Mouse (Mus musculus) C2C12 (cell line): ENCODE data around the gene Zfp131.
"Not testable (repeated sequence)": the region's sequence is repeated elsewhere in the genome, so short reads cannot be mapped to it uniquely, and the experiment has no call there.

Experiments used
- CEBPB ChIP-seq: IDR thresholded peaks from one replicate; pipeline ENCODE4 v1.6.1; 2011; ENCODE audit warnings: low read depth, mild to moderate bottlenecking, control low read depth, moderate library complexity
- CTCF ChIP-seq: IDR thresholded peaks from one replicate; pipeline ENCODE4 v1.5.1; 2011; ENCODE audit not compliant: control insufficient read depth, insufficient read depth, insufficient read length
- FOSL1 ChIP-seq: IDR thresholded peaks from one replicate; pipeline ENCODE4 v1.8.0; 2011; ENCODE audit warnings: mild to moderate bottlenecking, low read length; ENCODE audit not compliant: poor library complexity, insufficient read depth, severe bottlenecking
- MAX ChIP-seq: IDR thresholded peaks from one replicate; pipeline ENCODE4 v1.6.1; 2011; ENCODE audit warnings: mild to moderate bottlenecking, control low read depth
- MYOD1 ChIP-seq: IDR thresholded peaks from one replicate; pipeline ENCODE4 v1.6.1; 2011; ENCODE audit warnings: low read depth; ENCODE audit not compliant: control insufficient read depth, insufficient read length
- MYOG ChIP-seq: IDR thresholded peaks from one replicate; pipeline ENCODE4 v1.6.1; 2011; ENCODE audit not compliant: control insufficient read depth, insufficient read length; ENCODE audit errors: extremely low read depth
- USF1 ChIP-seq: IDR thresholded peaks from one replicate; pipeline ENCODE4 v1.6.1; 2011; ENCODE audit warnings: low read depth, mild to moderate bottlenecking, control low read depth, moderate library complexity

GRCm38 (mm10) chr13:119835320-119836056, 44.8 kb upstream of the Zfp131 start, which contains the start of gene D13Ertd608e:
- not testable (repeated sequence) for TF ChIP-seq CTCF, MAX, MYOG, MYOD1, USF1, FOSL1, CEBPB
